Mouse (Mus musculus) adrenal gland (tissue): ENCODE data around the gene Ang6.
"Not testable (repeated sequence)": the region's sequence is repeated elsewhere in the genome, so short reads cannot be mapped to it uniquely, and the experiment has no call there.

Source experiments
- intact Hi-C: fragments of 180-260 bp; cut with DNase I; formaldehyde crosslinking; loops from one replicate; pipeline ENCODE4 v1.15.1; 2025
- long read RNA-seq, 2 experiments: library from polyadenylated mRNA; unstranded; transcript quantifications; one replicate each; pipeline ENCODE4 v2.0.0; 2020; ENCODE audit warnings: borderline replicate concordance in 1 of 2; ENCODE audit not compliant: insufficient replicate concordance in 1 of 2

Ang6 gene
- long read RNA-seq, experiment 1: 0 reads
- long read RNA-seq, experiment 2: 0 reads

DNA sequence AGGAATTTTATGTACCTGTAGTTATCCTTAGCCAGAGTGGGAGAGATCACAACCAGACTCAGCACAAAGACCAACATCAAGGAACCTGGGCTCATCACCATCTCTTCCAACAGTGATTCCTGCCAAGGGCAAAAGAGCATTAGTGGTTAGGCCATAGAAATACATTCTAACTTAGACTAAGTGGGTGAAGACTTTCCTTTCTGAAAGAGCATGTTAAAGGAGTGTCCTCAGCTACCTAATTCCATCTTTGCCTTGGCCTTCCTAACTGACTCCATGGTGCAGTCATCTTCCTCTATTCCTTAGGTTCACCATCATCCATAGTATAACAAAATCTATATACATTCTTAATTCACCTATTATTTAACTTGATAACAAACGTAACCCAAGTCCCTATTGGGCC lies at the start of gene Ang6:
Gene Ang6, minus strand, starts transcription at position 101 of the 400 bp plus-strand sequence.
- intact Hi-C loops: no loop called here

DNA sequence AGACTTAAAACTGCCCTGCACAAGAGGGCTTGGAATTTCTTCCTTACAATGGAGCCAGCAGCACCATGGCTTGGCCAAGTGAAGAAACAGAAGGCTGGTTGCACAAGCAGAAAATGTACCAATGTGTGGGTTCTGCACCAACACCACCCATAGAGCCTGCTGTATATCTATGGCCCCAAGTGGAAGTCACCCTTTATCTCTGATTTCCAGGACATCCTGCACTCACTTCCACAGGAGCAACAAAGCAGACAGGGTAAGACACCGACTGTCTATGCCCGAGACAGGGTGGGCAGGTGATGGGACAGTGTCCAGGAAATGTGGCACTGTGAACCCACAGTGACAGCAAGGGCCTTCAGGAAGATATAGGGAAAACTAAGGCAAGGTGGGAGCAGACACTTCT lies 44.5 kb upstream of the Ang6 start:
- intact Hi-C loops: not testable (repeated sequence)

- intact Hi-C loops: not testable (repeated sequence)
Measured at GRCm38 (mm10) chr14:44031828-44032227, 29.8 kb upstream of the Ang6 start.

GRCm38 (mm10) chr14:44009686-44010085 lies 7.6 kb upstream of the Ang6 start:
- intact Hi-C loops: not testable (repeated sequence)

DNA sequence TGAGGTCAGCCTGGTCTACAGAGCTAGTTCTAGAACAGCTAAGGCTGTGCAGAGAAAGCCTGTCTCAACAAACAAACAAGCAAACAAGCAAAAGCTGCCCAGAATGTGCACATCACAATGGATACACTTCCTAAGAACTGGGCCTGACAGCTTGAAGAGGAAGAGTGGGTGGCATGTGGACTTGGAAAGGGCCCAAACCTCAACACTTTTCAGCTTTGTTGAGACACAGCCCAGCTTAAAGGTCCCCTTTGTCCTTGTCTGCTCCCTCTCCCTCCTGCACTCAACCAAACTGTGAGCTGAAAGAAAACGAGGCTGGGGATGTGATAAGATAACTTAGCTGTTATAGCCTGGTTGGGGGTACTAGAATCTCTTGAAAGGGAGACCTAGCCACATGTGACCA lies 6.0 kb upstream of the Ang6 start:
- intact Hi-C loops: not testable (repeated sequence)

DNA sequence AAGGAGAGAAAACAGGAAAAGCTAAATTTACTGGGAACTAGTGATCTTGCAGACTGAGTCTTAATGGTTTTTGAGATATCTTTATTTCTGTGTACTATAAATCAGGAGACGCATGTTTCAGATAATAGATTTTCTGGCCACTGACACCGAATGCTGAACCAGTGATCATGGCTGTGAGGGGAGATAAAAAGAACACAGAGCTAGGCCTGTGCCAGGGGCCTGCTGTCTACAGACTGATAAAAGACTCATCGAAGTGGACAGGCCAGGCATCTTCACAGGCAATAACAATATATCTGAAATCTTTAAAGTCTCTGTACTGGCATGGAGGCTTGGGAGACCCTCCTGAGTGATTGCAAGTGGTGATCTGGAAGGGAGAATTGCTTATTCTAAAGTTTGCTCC lies 469 bp downstream of the Ang6 start:
- intact Hi-C loops: no loop called here

- intact Hi-C loops: not testable (repeated sequence)
Measured at GRCm38 (mm10) chr14:43998455-43999000, 3.5 kb downstream of the Ang6 start.

- intact Hi-C loops: loop anchor here (10.0 kb wide), 1 partner anchor 63 kb away; the partner anchor contains the start of genes Ear10 and Gm8113
Measured at GRCm38 (mm10) chr14:43987404-43987803, 14.7 kb downstream of the Ang6 start.

GRCm38 (mm10) chr14:43986147-43986546 lies 15.9 kb downstream of the Ang6 start:
- intact Hi-C loops: loop anchor here (10.0 kb wide), 1 partner anchor 61 kb away; the partner anchor contains the start of genes Ear10 and Gm8113

GRCm38 (mm10) chr14:43983897-43984296 lies 18.2 kb downstream of the Ang6 start:
- intact Hi-C loops: loop anchor here (10.0 kb wide), 1 partner anchor 59 kb away; the partner anchor contains the start of genes Ear10 and Gm8113

GRCm38 (mm10) chr14:43983454-43983853 lies 18.6 kb downstream of the Ang6 start:
- intact Hi-C loops: loop anchor here (10.0 kb wide), 1 partner anchor 59 kb away; the partner anchor contains the start of genes Ear10 and Gm8113

DNA sequence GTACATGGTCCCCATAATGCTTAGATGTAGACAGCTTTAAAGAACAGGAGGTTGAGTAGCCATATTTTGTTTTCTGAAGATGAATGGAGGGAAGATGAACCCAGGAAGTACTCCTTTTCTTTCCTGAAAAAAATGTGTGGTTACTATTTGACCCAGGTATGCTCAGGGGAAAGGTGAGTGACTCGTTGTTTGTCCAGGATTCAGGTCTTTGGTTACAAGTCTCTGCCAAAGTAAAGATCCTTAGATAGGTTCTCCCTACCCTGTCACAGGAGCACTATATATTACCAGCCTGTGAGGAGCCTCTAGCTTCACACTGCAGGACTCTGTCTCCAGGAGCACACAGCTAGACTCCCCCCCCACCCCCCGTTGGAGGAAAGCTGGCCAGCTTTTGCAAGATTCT lies 45.3 kb downstream of the Ang6 start, which contains the start of gene Ang5:
Gene Ang5, plus strand, starts transcription at position 301 of the 400 bp plus-strand sequence.
- intact Hi-C loops: not testable (repeated sequence)

- intact Hi-C loops: not testable (repeated sequence)
Measured at GRCm38 (mm10) chr14:43955074-43955473, 47.0 kb downstream of the Ang6 start.

DNA sequence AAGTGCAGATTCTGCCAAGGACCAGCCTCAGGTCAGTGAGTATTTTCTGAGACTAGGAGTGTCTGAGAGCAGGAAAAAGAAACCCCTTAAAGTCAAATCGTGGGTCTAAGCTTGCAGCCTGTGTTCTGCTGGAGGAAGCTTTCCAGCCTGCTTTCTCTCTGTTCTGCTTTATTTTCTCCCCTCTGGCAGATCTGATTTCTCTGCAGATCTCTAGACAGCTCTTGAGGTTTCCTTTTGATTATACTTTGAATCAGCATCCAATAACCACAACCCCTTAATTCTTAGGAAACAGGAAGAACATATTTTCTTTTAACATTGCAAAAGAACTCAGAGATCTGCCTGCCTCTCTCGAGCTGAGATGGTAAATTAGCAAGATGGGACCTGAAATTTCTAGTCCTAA lies 48.7 kb downstream of the Ang6 start:
- intact Hi-C loops: not testable (repeated sequence)
